Mouse (Mus musculus) erythroblast, embryonic 14.5 days (primary cell): ENCODE results near the gene Podxl.

Source experiments
- GATA1 ChIP-seq: IDR thresholded peaks from 2 replicates; pipeline ENCODE4 v1.6.1; 2012; ENCODE audit warnings: low read length, inconsistent platforms, mixed read lengths
- TAL1 ChIP-seq: IDR thresholded peaks from 3 replicates; pipeline ENCODE4 v1.6.1; 2012; ENCODE audit warnings: low read length, inconsistent platforms, mixed read lengths

GRCm38 (mm10) chr6:31567200-31567599, 3.4 kb upstream of the Podxl start:
- TF ChIP-seq TAL1 = no peak
- TF ChIP-seq GATA1 = no peak
